Mouse (Mus musculus): ENCODE data around the gene Slc11a2. TPM values are rescaled to one million over a fixed set of nuclear protein-coding genes. Genes with fewer than 3 reads are reported as not detected.

Gene Slc11a2
- polyA plus RNA-seq, 1 experiment from 2014 or later, result 37.1 TPM

DNA sequence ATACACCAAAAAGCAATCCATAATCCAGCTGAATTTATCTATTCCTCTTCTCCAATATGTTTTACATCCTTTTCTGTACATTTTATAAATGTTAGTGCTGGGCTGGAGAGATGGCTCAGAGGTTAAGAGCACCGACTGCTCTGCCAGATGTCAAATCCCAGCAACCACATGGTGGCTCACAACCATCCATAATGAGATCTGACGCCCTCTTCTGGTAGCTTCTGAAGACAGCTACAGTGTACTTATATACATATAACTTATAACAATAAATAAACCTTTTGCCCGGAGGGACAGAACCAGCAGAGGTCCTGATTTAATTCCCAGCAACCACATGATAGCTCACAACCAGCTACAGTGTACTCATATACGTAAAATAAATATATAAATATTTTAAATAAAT is 23.7 kb upstream of the Slc11a2 start:
- Histone ChIP-seq H3K4me2 (ENCODE audit: low read depth, low read length) (no peak overlapping the region), H3K9ac (ENCODE audit: low read depth, low read length) (no peak overlapping the region), H3K4me3 (ENCODE audit: low read depth, low read length) (no peak overlapping the region), H3K27me3 (ENCODE audit: control insufficient read depth, insufficient read depth, low read depth, low read length) (no peaks in the 10 kb centered on the region), H3K27ac (ENCODE audit: low read length) (no peak overlapping the region), H3K36me3 (ENCODE audit: control insufficient read depth, insufficient read depth) (no peaks in the 10 kb centered on the region), H3K9me3 (replicated peaks; ENCODE audit: control insufficient read depth, low read length) (no peaks in the 10 kb centered on the region), H3K4me1 (ENCODE audit: control insufficient read depth, low read depth, low read length) (peaks cover 6% of the 10 kb centered on the region)
- no peak for ATAC-seq (ENCODE audit: low read depth)
- WGBS (ENCODE audit: insufficient replicate concordance), result 64% methylated on average over 4 of the region's 4 CpGs

GRCm38 (mm10) chr15:100446887-100447286 is 22.0 kb upstream of the Slc11a2 start:
- no peak overlapping the region for H3K4me3 ChIP-seq (ENCODE audit: low read depth, low read length)
- no peak overlapping the region for H3K4me2 ChIP-seq (ENCODE audit: low read depth, low read length)
- no peak overlapping the region for H3K9ac ChIP-seq (ENCODE audit: low read depth, low read length)
- H3K36me3 ChIP-seq (ENCODE audit: control insufficient read depth, insufficient read depth), result no peaks in the 10 kb centered on the region
- ATAC-seq (ENCODE audit: low read depth), result no peak
- 12% methylated on average over 2 of the region's 2 CpGs for WGBS (ENCODE audit: insufficient replicate concordance)
- H3K4me1 ChIP-seq (ENCODE audit: control insufficient read depth, low read depth, low read length), result peaks cover 10% of the 10 kb centered on the region
- no peak overlapping the region for H3K27ac ChIP-seq (ENCODE audit: low read length)
- H3K27me3 ChIP-seq (ENCODE audit: control insufficient read depth, insufficient read depth, low read depth, low read length), result no peaks in the 10 kb centered on the region
- H3K9me3 ChIP-seq (replicated peaks; ENCODE audit: control insufficient read depth, low read length), result no peaks in the 10 kb centered on the region

- H3K27me3 ChIP-seq (ENCODE audit: control insufficient read depth, insufficient read depth, low read depth, low read length), result no peaks in the 10 kb centered on the region
- no peaks in the 10 kb centered on the region for H3K9me3 ChIP-seq (replicated peaks; ENCODE audit: control insufficient read depth, low read length)
- H3K36me3 ChIP-seq (ENCODE audit: control insufficient read depth, insufficient read depth), result no peaks in the 10 kb centered on the region
- under 1% methylated on average over 21 of the region's 31 CpGs for WGBS (ENCODE audit: insufficient replicate concordance)
- H3K9ac ChIP-seq (ENCODE audit: low read depth, low read length), result peak overlapping the region; percentile 47
- ATAC-seq (ENCODE audit: low read depth), result peak; percentile 98
- H3K4me3 ChIP-seq (ENCODE audit: low read depth, low read length), result peak overlapping the region; percentile 50
- peaks cover 10% of the 10 kb centered on the region for H3K4me1 ChIP-seq (ENCODE audit: control insufficient read depth, low read depth, low read length)
- H3K27ac ChIP-seq (ENCODE audit: low read length), result peak overlapping the region; percentile 39
- H3K4me2 ChIP-seq (ENCODE audit: low read depth, low read length), result peak overlapping the region; percentile 70
Observed at GRCm38 (mm10) chr15:100443126-100443922, 18.5 kb upstream of the Slc11a2 start.

DNA sequence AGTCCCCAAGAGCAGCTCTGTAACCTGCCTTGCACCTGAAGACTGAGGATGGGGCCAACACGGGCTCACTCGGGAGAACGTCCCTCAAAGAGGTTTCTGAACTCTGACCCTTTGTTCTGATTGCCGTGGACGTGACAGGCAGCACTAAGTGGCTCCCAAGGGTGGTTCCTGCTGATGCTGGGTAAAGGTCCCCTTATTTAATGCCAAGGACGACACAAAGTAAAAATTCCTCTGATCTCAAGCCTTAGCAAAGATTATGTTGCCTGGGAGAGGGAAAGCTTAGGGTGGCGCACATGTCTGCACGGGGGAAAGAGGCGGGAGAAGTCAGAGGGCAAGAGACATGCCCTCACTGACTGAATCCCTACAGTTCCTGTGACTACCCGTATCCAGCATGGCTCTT is 11.6 kb upstream of the Slc11a2 start:
- H3K4me2 ChIP-seq (ENCODE audit: low read depth, low read length), result no peak overlapping the region
- WGBS (ENCODE audit: insufficient replicate concordance), result 61% methylated on average over 10 of the region's 10 CpGs
- no peak overlapping the region for H3K27ac ChIP-seq (ENCODE audit: low read length)
- no peaks in the 10 kb centered on the region for H3K9me3 ChIP-seq (replicated peaks; ENCODE audit: control insufficient read depth, low read length)
- H3K9ac ChIP-seq (ENCODE audit: low read depth, low read length), result no peak overlapping the region
- no peaks in the 10 kb centered on the region for H3K36me3 ChIP-seq (ENCODE audit: control insufficient read depth, insufficient read depth)
- H3K27me3 ChIP-seq (ENCODE audit: control insufficient read depth, insufficient read depth, low read depth, low read length), result no peaks in the 10 kb centered on the region
- H3K4me3 ChIP-seq (ENCODE audit: low read depth, low read length), result no peak overlapping the region
- ATAC-seq (ENCODE audit: low read depth), result peak; percentile 56
- H3K4me1 ChIP-seq (ENCODE audit: control insufficient read depth, low read depth, low read length), result peaks cover 10% of the 10 kb centered on the region

DNA sequence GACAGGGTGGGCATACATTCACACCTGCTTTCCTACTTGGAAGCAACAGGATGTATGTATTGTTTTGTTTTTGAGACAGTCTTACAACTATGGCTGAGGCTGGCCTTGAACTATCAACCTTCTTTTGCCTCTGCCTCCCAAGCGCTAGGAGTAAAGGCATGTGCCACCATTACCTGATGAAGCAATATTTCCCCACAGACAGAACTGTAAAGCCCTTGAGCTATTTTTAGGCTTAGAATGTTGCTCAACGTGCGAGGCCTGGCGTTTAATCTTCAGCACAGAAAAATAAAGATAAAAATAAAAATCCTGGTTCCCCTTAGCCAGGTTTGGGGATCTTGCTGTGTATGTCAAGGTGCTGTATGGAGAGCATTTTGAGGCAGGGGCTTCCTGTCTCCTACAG is 11.2 kb upstream of the Slc11a2 start:
- H3K4me3 ChIP-seq (ENCODE audit: low read depth, low read length), result no peak overlapping the region
- H3K27ac ChIP-seq (ENCODE audit: low read length), result no peak overlapping the region
- peaks cover 10% of the 10 kb centered on the region for H3K4me1 ChIP-seq (ENCODE audit: control insufficient read depth, low read depth, low read length)
- H3K27me3 ChIP-seq (ENCODE audit: control insufficient read depth, insufficient read depth, low read depth, low read length), result no peaks in the 10 kb centered on the region
- H3K4me2 ChIP-seq (ENCODE audit: low read depth, low read length), result no peak overlapping the region
- no peak overlapping the region for H3K9ac ChIP-seq (ENCODE audit: low read depth, low read length)
- ATAC-seq (ENCODE audit: low read depth), result peak; percentile 42
- no peaks in the 10 kb centered on the region for H3K9me3 ChIP-seq (replicated peaks; ENCODE audit: control insufficient read depth, low read length)
- 38% methylated on average over 4 of the region's 4 CpGs for WGBS (ENCODE audit: insufficient replicate concordance)
- H3K36me3 ChIP-seq (ENCODE audit: control insufficient read depth, insufficient read depth), result no peaks in the 10 kb centered on the region

GRCm38 (mm10) chr15:100433234-100433633 is 8.4 kb upstream of the Slc11a2 start:
- H3K4me3 ChIP-seq (ENCODE audit: low read depth, low read length), result no peak overlapping the region
- WGBS (ENCODE audit: insufficient replicate concordance), result 32% methylated on average over 4 of the region's 4 CpGs
- H3K36me3 ChIP-seq (ENCODE audit: control insufficient read depth, insufficient read depth), result no peaks in the 10 kb centered on the region
- peak; percentile 71 for ATAC-seq (ENCODE audit: low read depth)
- no peak overlapping the region for H3K27ac ChIP-seq (ENCODE audit: low read length)
- no peaks in the 10 kb centered on the region for H3K9me3 ChIP-seq (replicated peaks; ENCODE audit: control insufficient read depth, low read length)
- 0 out of 2 replicates have a peak overlapping the region, but pooled peaks have one; percentile 4 for H3K9ac ChIP-seq (ENCODE audit: low read depth, low read length)
- H3K4me2 ChIP-seq (ENCODE audit: low read depth, low read length), result no peak overlapping the region
- H3K27me3 ChIP-seq (ENCODE audit: control insufficient read depth, insufficient read depth, low read depth, low read length), result no peaks in the 10 kb centered on the region
- peaks cover 10% of the 10 kb centered on the region for H3K4me1 ChIP-seq (ENCODE audit: control insufficient read depth, low read depth, low read length)

- ATAC-seq (ENCODE audit: low read depth), result no peak
- WGBS (ENCODE audit: insufficient replicate concordance), result 64% methylated on average over 11 of the region's 11 CpGs
- H3K27ac ChIP-seq (ENCODE audit: low read length), result no peak overlapping the region
Observed at GRCm38 (mm10) chr15:100429959-100430565, 5.2 kb upstream of the Slc11a2 start.

DNA sequence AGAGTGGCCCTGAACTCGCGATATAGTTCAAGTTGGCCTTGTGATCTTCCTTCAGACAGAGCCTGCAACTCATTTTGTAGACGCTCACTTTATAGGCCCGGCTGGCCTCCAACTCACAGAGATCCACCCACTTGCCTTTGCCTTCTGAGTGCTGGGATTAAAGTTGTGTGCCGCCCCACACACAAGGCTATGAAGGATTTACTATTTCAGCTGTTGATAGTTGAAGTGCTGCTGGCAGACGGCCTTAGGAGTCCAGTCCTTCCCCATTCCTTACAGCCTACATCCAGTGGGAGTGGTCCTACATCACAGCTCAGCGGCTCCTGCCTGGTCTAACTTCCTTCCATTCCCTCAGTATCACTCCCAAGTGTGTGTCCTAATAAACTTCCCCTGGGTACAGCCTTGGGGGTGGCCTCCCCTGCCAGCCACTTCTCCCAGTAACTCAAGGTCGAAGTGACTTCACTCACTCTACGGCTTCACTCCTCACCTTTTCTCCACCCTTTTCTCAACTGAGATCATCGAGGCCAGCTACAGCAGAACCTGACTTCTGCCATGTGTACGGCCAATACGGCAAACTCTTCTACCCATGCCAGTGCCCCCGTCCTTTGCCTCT is 3.5 kb upstream of the Slc11a2 start:
- no peak overlapping the region for H3K27ac ChIP-seq (ENCODE audit: low read length)
- ATAC-seq (ENCODE audit: low read depth), result no peak
- H3K4me3 ChIP-seq (ENCODE audit: low read depth, low read length), result no peak overlapping the region
- peaks cover 18% of the 10 kb centered on the region for H3K4me1 ChIP-seq (ENCODE audit: control insufficient read depth, low read depth, low read length)
- no peak overlapping the region for H3K9ac ChIP-seq (ENCODE audit: low read depth, low read length)
- H3K4me2 ChIP-seq (ENCODE audit: low read depth, low read length), result no peak overlapping the region
- no peaks in the 10 kb centered on the region for H3K9me3 ChIP-seq (replicated peaks; ENCODE audit: control insufficient read depth, low read length)
- H3K27me3 ChIP-seq (ENCODE audit: control insufficient read depth, insufficient read depth, low read depth, low read length), result peaks cover 16% of the 10 kb centered on the region
- 74% methylated on average over 13 of the region's 13 CpGs for WGBS (ENCODE audit: insufficient replicate concordance)
- H3K36me3 ChIP-seq (ENCODE audit: control insufficient read depth, insufficient read depth), result no peaks in the 10 kb centered on the region

More at GRCm38 (mm10) chr15:100429959-100430565, 5.2 kb upstream of the Slc11a2 start:
- no peaks in the 10 kb centered on the region for H3K36me3 ChIP-seq (ENCODE audit: control insufficient read depth, insufficient read depth)
- peaks cover 4% of the 10 kb centered on the region for H3K27me3 ChIP-seq (ENCODE audit: control insufficient read depth, insufficient read depth, low read depth, low read length)
- no peak overlapping the region for H3K4me3 ChIP-seq (ENCODE audit: low read depth, low read length)
- no peak overlapping the region for H3K4me2 ChIP-seq (ENCODE audit: low read depth, low read length)
- H3K9me3 ChIP-seq (replicated peaks; ENCODE audit: control insufficient read depth, low read length), result no peaks in the 10 kb centered on the region
- H3K9ac ChIP-seq (ENCODE audit: low read depth, low read length), result no peak overlapping the region
- peaks cover 10% of the 10 kb centered on the region for H3K4me1 ChIP-seq (ENCODE audit: control insufficient read depth, low read depth, low read length)

DNA sequence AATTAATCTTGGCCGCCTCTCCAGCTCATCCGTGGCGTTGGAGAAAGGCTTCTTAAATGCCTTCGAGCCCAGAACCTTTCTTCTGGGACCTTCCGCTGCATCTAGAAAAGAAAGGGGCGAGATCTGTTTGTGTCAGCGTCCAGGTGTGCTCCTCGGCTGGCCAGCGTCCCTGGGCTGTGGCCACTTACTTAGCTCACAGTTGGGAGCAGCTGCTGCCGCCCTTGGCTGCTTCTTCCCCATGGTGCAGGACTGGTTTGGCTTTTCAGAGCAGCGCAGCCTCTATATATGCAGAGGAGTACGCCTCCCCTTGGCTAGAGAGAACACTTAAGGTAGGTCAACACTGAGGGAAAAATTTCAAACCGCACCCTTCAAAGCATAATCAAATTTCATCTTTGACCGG is 956 bp downstream of the Slc11a2 start:
- peak overlapping the region; percentile 69 for H3K9ac ChIP-seq (ENCODE audit: low read depth, low read length)
- H3K27ac ChIP-seq (ENCODE audit: low read length), result no peak overlapping the region
- H3K4me2 ChIP-seq (ENCODE audit: low read depth, low read length), result peak overlapping the region; percentile 99
- H3K4me1 ChIP-seq (ENCODE audit: control insufficient read depth, low read depth, low read length), result peaks cover 40% of the 10 kb centered on the region
- H3K27me3 ChIP-seq (ENCODE audit: control insufficient read depth, insufficient read depth, low read depth, low read length), result peaks cover 16% of the 10 kb centered on the region
- 5% methylated on average over 14 of the region's 14 CpGs for WGBS (ENCODE audit: insufficient replicate concordance)
- no peaks in the 10 kb centered on the region for H3K9me3 ChIP-seq (replicated peaks; ENCODE audit: control insufficient read depth, low read length)
- peak overlapping the region; percentile 84 for H3K4me3 ChIP-seq (ENCODE audit: low read depth, low read length)
- no peak for ATAC-seq (ENCODE audit: low read depth)
- H3K36me3 ChIP-seq (ENCODE audit: control insufficient read depth, insufficient read depth), result no peaks in the 10 kb centered on the region

All from liver, embryonic 16.5 days (tissue).